Mouse (Mus musculus): ENCODE measurements around the gene Scfd2. TPM values are rescaled to one million over a fixed set of nuclear protein-coding genes. Genes with fewer than 3 reads are reported as not detected.

The Scfd2 gene
- polyA plus RNA-seq, 1 experiment: 10.5 TPM

- no peak overlapping the region for H3K4me3 ChIP-seq (ENCODE audit: insufficient read depth, low read length)
- H3K4me1 ChIP-seq (ENCODE audit: control insufficient read depth, insufficient read depth, low read length): no peaks in the 10 kb centered on the region
- H3K27ac ChIP-seq (ENCODE audit: insufficient read depth, low read depth, low read length): no peak overlapping the region
- TF ChIP-seq CTCF (IDR thresholded peaks at IDR 0.05; ENCODE audit: low read depth, low read length): no peak
- TF ChIP-seq POLR2A (IDR thresholded peaks at IDR 0.05; ENCODE audit: borderline replicate concordance, low read depth, low read length): no peak
Observed at GRCm38 (mm10) chr5:74171768-74172167, 359.8 kb downstream of the Scfd2 start.

GRCm38 (mm10) chr5:74168085-74168484, 363.5 kb downstream of the Scfd2 start:
- H3K4me3 ChIP-seq (ENCODE audit: insufficient read depth, low read length): no peak overlapping the region
- H3K27ac ChIP-seq (ENCODE audit: insufficient read depth, low read depth, low read length): no peak overlapping the region
- TF ChIP-seq POLR2A (IDR thresholded peaks at IDR 0.05; ENCODE audit: borderline replicate concordance, low read depth, low read length) (no peak), CTCF (IDR thresholded peaks at IDR 0.05; ENCODE audit: low read depth, low read length) (no peak)
- no peaks in the 10 kb centered on the region for H3K4me1 ChIP-seq (ENCODE audit: control insufficient read depth, insufficient read depth, low read length)

GRCm38 (mm10) chr5:74166642-74167041, 364.9 kb downstream of the Scfd2 start:
- H3K27ac ChIP-seq (ENCODE audit: insufficient read depth, low read depth, low read length): no peak overlapping the region
- no peak for TF ChIP-seq POLR2A (IDR thresholded peaks at IDR 0.05; ENCODE audit: borderline replicate concordance, low read depth, low read length)
- no peak for TF ChIP-seq CTCF (IDR thresholded peaks at IDR 0.05; ENCODE audit: low read depth, low read length)
- H3K4me3 ChIP-seq (ENCODE audit: insufficient read depth, low read length): no peak overlapping the region
- H3K4me1 ChIP-seq (ENCODE audit: control insufficient read depth, insufficient read depth, low read length): no peaks in the 10 kb centered on the region

GRCm38 (mm10) chr5:74164547-74164946, 367.0 kb downstream of the Scfd2 start:
- H3K4me3 ChIP-seq (ENCODE audit: insufficient read depth, low read length): no peak overlapping the region
- no peak for TF ChIP-seq POLR2A (IDR thresholded peaks at IDR 0.05; ENCODE audit: borderline replicate concordance, low read depth, low read length)
- TF ChIP-seq CTCF (IDR thresholded peaks at IDR 0.05; ENCODE audit: low read depth, low read length): no peak
- H3K4me1 ChIP-seq (ENCODE audit: control insufficient read depth, insufficient read depth, low read length): no peaks in the 10 kb centered on the region
- no peak overlapping the region for H3K27ac ChIP-seq (ENCODE audit: insufficient read depth, low read depth, low read length)

GRCm38 (mm10) chr5:74163141-74163540, 368.4 kb downstream of the Scfd2 start:
- TF ChIP-seq POLR2A (IDR thresholded peaks at IDR 0.05; ENCODE audit: borderline replicate concordance, low read depth, low read length) (no peak), CTCF (IDR thresholded peaks at IDR 0.05; ENCODE audit: low read depth, low read length) (no peak)
- Histone ChIP-seq H3K4me3 (ENCODE audit: insufficient read depth, low read length) (no peak overlapping the region), H3K27ac (ENCODE audit: insufficient read depth, low read depth, low read length) (no peak overlapping the region), H3K4me1 (ENCODE audit: control insufficient read depth, insufficient read depth, low read length) (no peaks in the 10 kb centered on the region)

- TF ChIP-seq CTCF (IDR thresholded peaks at IDR 0.05; ENCODE audit: low read depth, low read length): no peak
- no peak for TF ChIP-seq POLR2A (IDR thresholded peaks at IDR 0.05; ENCODE audit: borderline replicate concordance, low read depth, low read length)
- Histone ChIP-seq H3K27ac (ENCODE audit: insufficient read depth, low read depth, low read length) (no peak overlapping the region), H3K4me3 (ENCODE audit: insufficient read depth, low read length) (no peak overlapping the region), H3K4me1 (ENCODE audit: control insufficient read depth, insufficient read depth, low read length) (no peaks in the 10 kb centered on the region)
Observed at GRCm38 (mm10) chr5:74162013-74162412, 369.5 kb downstream of the Scfd2 start.

GRCm38 (mm10) chr5:74161297-74161926, 370.1 kb downstream of the Scfd2 start:
- TF ChIP-seq CTCF (IDR thresholded peaks at IDR 0.05; ENCODE audit: low read depth, low read length) (no peak), POLR2A (IDR thresholded peaks at IDR 0.05; ENCODE audit: borderline replicate concordance, low read depth, low read length) (no peak)
- Histone ChIP-seq H3K4me3 (ENCODE audit: insufficient read depth, low read length) (no peak overlapping the region), H3K4me1 (ENCODE audit: control insufficient read depth, insufficient read depth, low read length) (no peaks in the 10 kb centered on the region), H3K27ac (ENCODE audit: insufficient read depth, low read depth, low read length) (no peak overlapping the region)

- no peak overlapping the region for H3K27ac ChIP-seq (ENCODE audit: insufficient read depth, low read depth, low read length)
- H3K4me3 ChIP-seq (ENCODE audit: insufficient read depth, low read length): no peak overlapping the region
- TF ChIP-seq POLR2A (IDR thresholded peaks at IDR 0.05; ENCODE audit: borderline replicate concordance, low read depth, low read length) (no peak), CTCF (IDR thresholded peaks at IDR 0.05; ENCODE audit: low read depth, low read length) (no peak)
- no peaks in the 10 kb centered on the region for H3K4me1 ChIP-seq (ENCODE audit: control insufficient read depth, insufficient read depth, low read length)
Observed at GRCm38 (mm10) chr5:74160349-74160748, 371.2 kb downstream of the Scfd2 start.

- no peak overlapping the region for H3K4me3 ChIP-seq (ENCODE audit: insufficient read depth, low read length)
- H3K4me1 ChIP-seq (ENCODE audit: control insufficient read depth, insufficient read depth, low read length): no peaks in the 10 kb centered on the region
- H3K27ac ChIP-seq (ENCODE audit: insufficient read depth, low read depth, low read length): no peak overlapping the region
- TF ChIP-seq CTCF (IDR thresholded peaks at IDR 0.05; ENCODE audit: low read depth, low read length) (no peak), POLR2A (IDR thresholded peaks at IDR 0.05; ENCODE audit: borderline replicate concordance, low read depth, low read length) (no peak)
Observed at GRCm38 (mm10) chr5:74159906-74160305, 371.7 kb downstream of the Scfd2 start.

GRCm38 (mm10) chr5:74158929-74159632, 372.5 kb downstream of the Scfd2 start:
- Histone ChIP-seq H3K4me3 (ENCODE audit: insufficient read depth, low read length) (no peak overlapping the region), H3K4me1 (ENCODE audit: control insufficient read depth, insufficient read depth, low read length) (no peaks in the 10 kb centered on the region), H3K27ac (ENCODE audit: insufficient read depth, low read depth, low read length) (no peak overlapping the region)
- TF ChIP-seq CTCF (IDR thresholded peaks at IDR 0.05; ENCODE audit: low read depth, low read length) (no peak), POLR2A (IDR thresholded peaks at IDR 0.05; ENCODE audit: borderline replicate concordance, low read depth, low read length) (no peak)
